Mouse (Mus musculus) liver, postnatal 0 days (tissue): Measurements from ENCODE around the gene Ajuba.

Experiments used
- CTCF ChIP-seq: sonication (generic); IDR thresholded peaks from 2 replicates; pipeline ENCODE4 v1.5.1; 2016; ENCODE audit warnings: antibody characterized with exemption, low read depth
- EP300 ChIP-seq: IDR thresholded peaks from 2 replicates; pipeline ENCODE4 v1.6.1; 2016; ENCODE audit warnings: antibody characterized with exemption, low read depth, mild to moderate bottlenecking

DNA sequence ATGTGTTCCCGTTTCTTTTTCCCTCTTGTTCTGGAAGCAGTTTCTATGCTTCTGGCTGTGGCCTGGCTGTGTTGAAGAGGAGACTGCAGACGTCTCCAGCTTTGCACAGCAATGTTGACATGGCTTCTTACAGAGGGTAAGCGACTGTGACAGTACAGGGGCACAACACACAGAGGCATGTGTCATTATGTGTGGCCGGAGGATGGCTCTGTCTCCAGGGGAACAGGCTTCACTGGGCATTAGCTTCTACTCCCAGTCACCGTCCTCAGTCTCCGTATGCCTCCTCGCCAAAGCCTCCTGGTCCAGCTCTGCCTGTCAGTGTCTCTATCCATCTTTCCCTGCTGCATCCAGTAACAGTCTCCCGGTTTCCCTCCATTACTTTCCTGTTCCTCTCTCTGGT lies 29.9 kb upstream of the Ajuba start:
- TF ChIP-seq CTCF (no peak), EP300 (no peak)
